Mouse (Mus musculus) spleen, adult 12 weeks (tissue): ENCODE data around the gene Btbd19.

Experiments
- DNase-seq: peaks from one replicate; pipeline ENCODE4 v3.0.0; 2022; ENCODE audit warnings: low spot score

Btbd19 gene

GRCm38 (mm10) chr4:117110985-117111384, 14.5 kb downstream of the Btbd19 start:
- no peak for DNase-seq

GRCm38 (mm10) chr4:117110249-117110648, 15.3 kb downstream of the Btbd19 start:
- DNase-seq = no peak

- no peak for DNase-seq
These were observed 16.2 kb downstream of the Btbd19 start for GRCm38 (mm10) chr4:117109330-117109729.

GRCm38 (mm10) chr4:117108524-117108849, 17.0 kb downstream of the Btbd19 start:
- DNase-seq = no peak

GRCm38 (mm10) chr4:117107813-117108523, 17.6 kb downstream of the Btbd19 start:
- no peak for DNase-seq

- DNase-seq = no peak
These were observed 20.4 kb downstream of the Btbd19 start for GRCm38 (mm10) chr4:117105127-117105526.

GRCm38 (mm10) chr4:117104672-117105071, 20.9 kb downstream of the Btbd19 start:
- no peak for DNase-seq

- no peak for DNase-seq
These were observed 24.3 kb downstream of the Btbd19 start for GRCm38 (mm10) chr4:117101218-117101617.

GRCm38 (mm10) chr4:117100036-117100435, 25.5 kb downstream of the Btbd19 start:
- no peak for DNase-seq

GRCm38 (mm10) chr4:117098764-117099036, 26.8 kb downstream of the Btbd19 start:
- DNase-seq = no peak

GRCm38 (mm10) chr4:117097969-117098763, 27.4 kb downstream of the Btbd19 start:
- DNase-seq = no peak

- DNase-seq = no peak
These were observed 28.9 kb downstream of the Btbd19 start for GRCm38 (mm10) chr4:117096666-117097065.

GRCm38 (mm10) chr4:117095551-117096452, 29.7 kb downstream of the Btbd19 start, which contains the start of gene Ptch2:
Gene Ptch2 (plus strand): TSS chr4:117096075.
- no peak for DNase-seq

- no peak for DNase-seq
These were observed 30.7 kb downstream of the Btbd19 start for GRCm38 (mm10) chr4:117094626-117095361.

- no peak for DNase-seq
These were observed 34.9 kb downstream of the Btbd19 start for GRCm38 (mm10) chr4:117090586-117090985.

- no peak for DNase-seq
These were observed 37.4 kb downstream of the Btbd19 start for GRCm38 (mm10) chr4:117087948-117088640.

GRCm38 (mm10) chr4:117071183-117071582, 54.3 kb downstream of the Btbd19 start:
- DNase-seq = no peak

GRCm38 (mm10) chr4:117070624-117071023, 54.9 kb downstream of the Btbd19 start:
- no peak for DNase-seq

GRCm38 (mm10) chr4:117069647-117070046, 55.9 kb downstream of the Btbd19 start:
- DNase-seq = no peak
